Mouse (Mus musculus) forebrain, embryonic 15.5 days (tissue): ENCODE measurements around the gene Gm49333. TPM values are rescaled to one million over a fixed set of nuclear protein-coding genes. Genes with fewer than 3 reads are reported as not detected.

Source experiments
- microRNA counts: library from miRNA; unstranded; fragments of <30 nt; microRNA quantifications from one replicate; lab custom pipeline; 2016
- microRNA-seq: library from miRNA; unstranded; fragments of <30 nt; microRNA quantifications from one replicate; pipeline ENCODE4, GENCODE M21; 2016
- polyA plus RNA-seq: library from polyadenylated mRNA; unstranded; fragments of >200 nt; fragmentation: Nextera tagmentation; extraction: Ambion mirVana; gene quantifications from 2 replicates; pipeline ENCODE4 v1.2.1, GENCODE M21; 2015

Gm49333 gene
- polyA plus RNA-seq, 1 experiment from 2014 or later: not detected

MicroRNA genes within 50 kb of the gene (microRNA counts, 519-probe panel; counts per million panel counts)
- 2,432 counts per million, percentile 50 among the panel's probes with 10 or more counts for microRNA mmu-miR-1224 (lab: Ali Mortazavi, UCI)

Small RNAs within 50 kb of the gene (microRNA-seq; reads per million reads assigned to microRNA genes)
- 7.7 reads per million, percentile 23 among the genes with 10 or more reads in this experiment for gene Mir1224

Other genes starting within 250 kb of the Gm49333 start
- gene Abcc5, start 185.2 kb upstream of the Gm49333 start, polyA plus RNA-seq: 143 and 144 TPM in 2 replicates
- gene Eif2b5, start 112.8 kb upstream of the Gm49333 start, polyA plus RNA-seq: 96.8 and 98.9 TPM in 2 replicates
- 33.3 and 33.7 TPM in 2 replicates for gene Dvl3, start 94.6 kb upstream of the Gm49333 start, polyA plus RNA-seq
- gene Ap2m1, start 76.1 kb upstream of the Gm49333 start, polyA plus RNA-seq: 1,124 and 1,145 TPM in 2 replicates
- 74.0 and 74.5 TPM in 2 replicates for gene Abcf3, start 63.0 kb upstream of the Gm49333 start, polyA plus RNA-seq
- gene Vwa5b2, start 22.1 kb upstream of the Gm49333 start, polyA plus RNA-seq: 4.3 and 5.3 TPM in 2 replicates
- 16.3 and 18.9 TPM in 2 replicates for gene Eef1akmt4, start within 50 bp of the Gm49333 start, polyA plus RNA-seq
- gene Alg3, start 125 bp downstream of the Gm49333 start, polyA plus RNA-seq: 30.5 and 34.0 TPM in 2 replicates
- 19.2 and 20.9 TPM in 2 replicates for gene Camk2n2, start 9.7 kb downstream of the Gm49333 start, polyA plus RNA-seq
- gene Ece2, start 18.2 kb downstream of the Gm49333 start, polyA plus RNA-seq: 11.9 and 12.7 TPM in 2 replicates
- 379 and 388 TPM in 2 replicates for gene Psmd2, start 40.0 kb downstream of the Gm49333 start, polyA plus RNA-seq
- 137 and 140 TPM in 2 replicates for gene Eif4g1, start 56.7 kb downstream of the Gm49333 start, polyA plus RNA-seq
- 51.8 and 54.4 TPM in 2 replicates for gene Fam131a, start 81.6 kb downstream of the Gm49333 start, polyA plus RNA-seq
- 86.4 and 96.1 TPM in 2 replicates for gene Polr2h, start 106.1 kb downstream of the Gm49333 start, polyA plus RNA-seq
- gene Clcn2, start 106.1 kb downstream of the Gm49333 start, polyA plus RNA-seq: 19.2 and 19.8 TPM in 2 replicates
- gene Chrd, start 121.5 kb downstream of the Gm49333 start, polyA plus RNA-seq: 3.5 and 3.7 TPM in 2 replicates
- gene Thpo, start 122.9 kb downstream of the Gm49333 start, polyA plus RNA-seq: 0.80 and 0.91 TPM in 2 replicates